Mouse (Mus musculus) hindbrain, postnatal 0 days (tissue): ENCODE measurements around the gene Zfp101. TPM values are rescaled to one million over a fixed set of nuclear protein-coding genes. Genes with fewer than 3 reads are reported as not detected.
A peak's percentile ranks its signal among the peaks of the same experiment; 100 is the strongest.

Source experiments
- ATAC-seq: fragments of 200-750 bp; cut with Nextera tagmentation; 2 replicates; pipeline ENCODE4 v1.8.0; 2017; ENCODE audit warnings: mild to moderate bottlenecking, moderate TSS enrichment, moderate library complexity
- DNase-seq: peaks from one replicate; pipeline ENCODE4 v3.0.0-alpha.2; 2015; ENCODE audit warnings: low spot score
- H3K27ac ChIP-seq: fragments of 300-500 bp; sonication (generic); 2 replicates; pipeline ENCODE4 v1.5.1; 2014; ENCODE audit warnings: mild to moderate bottlenecking
- H3K27me3 ChIP-seq: fragments of 300-500 bp; sonication (generic); 2 replicates; pipeline ENCODE4 v1.6.1; 2014; ENCODE audit warnings: low read length, mixed read lengths; ENCODE audit not compliant: insufficient read depth
- H3K36me3 ChIP-seq: fragments of 300-500 bp; sonication (generic); 2 replicates; pipeline ENCODE4 v1.6.1; 2014; ENCODE audit warnings: low read length, mixed read lengths; ENCODE audit not compliant: insufficient read depth
- H3K4me1 ChIP-seq: fragments of 300-500 bp; sonication (generic); 2 replicates; pipeline ENCODE4 v1.6.1; 2014; ENCODE audit warnings: antibody characterized with exemption, low read length, mixed read lengths; ENCODE audit not compliant: insufficient read depth
- H3K4me2 ChIP-seq: fragments of 300-500 bp; sonication (generic); 2 replicates; pipeline ENCODE4 v1.6.1; 2014; ENCODE audit warnings: low read depth, mild to moderate bottlenecking, low read length, moderate library complexity, mixed read lengths
- H3K4me3 ChIP-seq: fragments of 300-500 bp; sonication (generic); 2 replicates; pipeline ENCODE4 v1.5.1; 2014; ENCODE audit warnings: low read length
- H3K9ac ChIP-seq: fragments of 300-500 bp; sonication (generic); replicated peaks from 2 replicates; pipeline ENCODE4 v1.6.1; 2014; ENCODE audit warnings: mild to moderate bottlenecking, low read length, moderate library complexity, mixed read lengths
- H3K9me3 ChIP-seq: fragments of 300-500 bp; sonication (generic); 2 replicates; pipeline ENCODE4 v1.6.1; 2016; ENCODE audit warnings: low read length, mixed read lengths
- CTCF ChIP-seq: IDR thresholded peaks from 2 replicates; pipeline ENCODE4 v1.5.1; 2016; ENCODE audit warnings: antibody characterized with exemption, control low read depth, low read depth
- WGBS: fragments of 180-500 bp; shearing (Covaris S2); extraction: QIAGEN DNeasy Blood & Tissue Kit; methylation state at CpG from one replicate; pipeline ENCODE4 v1.1.7; 2014; 5-methylcytosine and 5-hydroxymethylcytosine counted together
- polyA plus RNA-seq: library from polyadenylated mRNA; unstranded; fragments of >200 nt; fragmentation: Nextera tagmentation; extraction: Ambion mirVana; gene quantifications from 2 replicates; pipeline ENCODE4 v1.2.1, GENCODE M21; 2015
- total RNA-seq: library from RNA; depleted of rRNA; stranded (reverse); fragments of >200 nt; gene quantifications from 2 replicates; pipeline ENCODE4 v1.2.3, GENCODE M21; 2014; rRNA removed

Zfp101 gene
- total and polyA plus RNA-seq, 2 experiments from 2014 or later: 5.2 to 11.2 TPM

- Histone ChIP-seq H3K27me3 (no peaks in the 10 kb centered on the region), H3K4me3 (no peak overlapping the region), H3K9me3 (no peaks in the 10 kb centered on the region), H3K36me3 (peaks cover 42% of the 10 kb centered on the region), H3K4me1 (no peaks in the 10 kb centered on the region), H3K4me2 (no peak overlapping the region), H3K27ac (no peak overlapping the region), H3K9ac (no peak overlapping the region)
- no peak for TF ChIP-seq CTCF
- DNase-seq (no peak), ATAC-seq (no peak)
Measured at GRCm38 (mm10) chr17:33385705-33386104, 8.7 kb downstream of the Zfp101 start.

- DNase-seq (no peak), ATAC-seq (no peak)
- Histone ChIP-seq H3K36me3 (no peaks in the 10 kb centered on the region; the same call in 1 of the 2 replicates), H3K27ac (no peak overlapping the region), H3K4me3 (no peak overlapping the region), H3K9ac (no peak overlapping the region), H3K27me3 (no peaks in the 10 kb centered on the region), H3K9me3 (no peaks in the 10 kb centered on the region), H3K4me1 (no peaks in the 10 kb centered on the region), H3K4me2 (no peak overlapping the region)
- WGBS: 82% methylated on average over 3 of the region's 3 CpGs
- no peak for TF ChIP-seq CTCF
Measured at GRCm38 (mm10) chr17:33372795-33373194, 21.6 kb downstream of the Zfp101 start.

GRCm38 (mm10) chr17:33358411-33359384, 35.7 kb downstream of the Zfp101 start, which contains the start of gene Zfp81:
TSS of gene Zfp81 (minus strand) at chr17:33358878.
- 4% methylated on average over 47 of the region's 47 CpGs for WGBS
- peak within 1 kb of the TSS; percentile 73 for H3K4me3 ChIP-seq
- peak; percentile 100 for ATAC-seq
- no peaks in the 10 kb centered on the region for H3K36me3 ChIP-seq
- H3K9me3 ChIP-seq: no peaks in the 10 kb centered on the region
- peak; percentile 94 for DNase-seq
- peak within 1 kb of the TSS; percentile 71 for H3K4me2 ChIP-seq
- H3K27me3 ChIP-seq: no peaks in the 10 kb centered on the region
- peak within 1 kb of the TSS; percentile 88 for H3K27ac ChIP-seq
- H3K4me1 ChIP-seq: no peaks in the 10 kb centered on the region
- H3K9ac ChIP-seq: peak within 1 kb of the TSS; percentile 77
- TF ChIP-seq CTCF: peak; percentile 45

- WGBS: 100% methylated on average over 1 of the region's 1 CpGs
- H3K4me2 ChIP-seq: no peak overlapping the region
- H3K36me3 ChIP-seq: no peaks in the 10 kb centered on the region
- no peaks in the 10 kb centered on the region for H3K27me3 ChIP-seq
- H3K9ac ChIP-seq: no peak overlapping the region
- 0 out of 2 replicates have a peak, but pooled peaks cover 2% of the 10 kb centered on the region for H3K9me3 ChIP-seq
- DNase-seq (no peak), ATAC-seq (no peak)
- no peak overlapping the region for H3K27ac ChIP-seq
- TF ChIP-seq CTCF: no peak
- H3K4me1 ChIP-seq: no peaks in the 10 kb centered on the region
- H3K4me3 ChIP-seq: no peak overlapping the region
Measured at GRCm38 (mm10) chr17:33352981-33353380, 41.5 kb downstream of the Zfp101 start.

Other genes with a start within 250 kb of the Zfp101 start
- not detected in 2 replicates for gene Olfr55, start 226.2 kb downstream of the Zfp101 start, total RNA-seq
- not detected in 2 replicates for gene Olfr55, start 226.2 kb downstream of the Zfp101 start, polyA plus RNA-seq
- not detected in 2 replicates for gene Olfr239, start 203.3 kb downstream of the Zfp101 start, total RNA-seq
- not detected in 2 replicates for gene Olfr239, start 203.3 kb downstream of the Zfp101 start, polyA plus RNA-seq
- gene Olfr1564, start 173.0 kb downstream of the Zfp101 start, total RNA-seq: 0.21 and 1.2 TPM in 2 replicates
- gene Olfr1564, start 173.0 kb downstream of the Zfp101 start, polyA plus RNA-seq: not detected in 2 replicates
- 13.4 and 14.2 TPM in 2 replicates for gene Zfp955a, start 139.5 kb downstream of the Zfp101 start, total RNA-seq
- 17.1 and 18.5 TPM in 2 replicates for gene Zfp955a, start 139.5 kb downstream of the Zfp101 start, polyA plus RNA-seq
- gene Olfr63, start 130.0 kb downstream of the Zfp101 start, total RNA-seq: not detected in 2 replicates
- 0.03 TPM in 1 of 2 replicates, not detected in the other for gene Olfr63, start 130.0 kb downstream of the Zfp101 start, polyA plus RNA-seq
- gene Zfp955b, start 105.1 kb downstream of the Zfp101 start, total RNA-seq: 12.6 and 16.9 TPM in 2 replicates
- 14.3 and 14.9 TPM in 2 replicates for gene Zfp955b, start 105.1 kb downstream of the Zfp101 start, polyA plus RNA-seq
- 14.1 and 19.3 TPM in 2 replicates for gene Zfp81, start 35.8 kb downstream of the Zfp101 start, total RNA-seq
- gene Zfp81, start 35.8 kb downstream of the Zfp101 start, polyA plus RNA-seq: 14.1 and 14.5 TPM in 2 replicates
- gene Actl9, start 38.3 kb upstream of the Zfp101 start, total RNA-seq: not detected in 2 replicates
- not detected in 2 replicates for gene Actl9, start 38.3 kb upstream of the Zfp101 start, polyA plus RNA-seq
- 49.3 and 56.4 TPM in 2 replicates for gene Adamts10, start 129.6 kb upstream of the Zfp101 start, total RNA-seq
- gene Adamts10, start 129.6 kb upstream of the Zfp101 start, polyA plus RNA-seq: 35.6 and 35.9 TPM in 2 replicates
- gene Myo1f, start 161.1 kb upstream of the Zfp101 start, total RNA-seq: 2.6 and 2.7 TPM in 2 replicates
- gene Myo1f, start 161.1 kb upstream of the Zfp101 start, polyA plus RNA-seq: 1.2 TPM in 2 replicates
- gene Zfp414, start 234.4 kb upstream of the Zfp101 start, total RNA-seq: 49.0 and 65.1 TPM in 2 replicates
- 70.9 and 73.8 TPM in 2 replicates for gene Zfp414, start 234.4 kb upstream of the Zfp101 start, polyA plus RNA-seq
- not detected in 2 replicates for gene Pram1, start 243.4 kb upstream of the Zfp101 start, total RNA-seq
- gene Pram1, start 243.4 kb upstream of the Zfp101 start, polyA plus RNA-seq: 0.30 TPM in 2 replicates